Mouse (Mus musculus): ENCODE data around the gene Wbp2. TPM values are rescaled to one million over a fixed set of nuclear protein-coding genes. Genes with fewer than 3 reads are reported as not detected.

The Wbp2 gene
- 33.2 and 36.6 TPM in 2 replicates for polyA plus RNA-seq (2016; fragmentation: Nextera tagmentation; extraction: Ambion mirVana)

GRCm38 (mm10) chr11:116086258-116087193, at the start of gene Wbp2:
TSS of gene Wbp2 (minus strand) at chr11:116086995.
- Histone ChIP-seq H3K9me3 (no peaks in the 10 kb centered on the region), H3K27me3 (no peaks in the 10 kb centered on the region), H3K36me3 (peaks cover 30% of the 10 kb centered on the region), H3K4me2 (peak within 1 kb of the TSS; percentile 57), H3K4me1 (replicated peaks) (peaks cover 18% of the 10 kb centered on the region), H3K4me3 (replicated peaks) (peak within 1 kb of the TSS; percentile 51), H3K9ac (replicated peaks) (peak within 1 kb of the TSS; percentile 48), H3K27ac (peak within 1 kb of the TSS; percentile 60)
- 4% methylated on average over 37 of the region's 43 CpGs for WGBS
- ATAC-seq (ENCODE audit: insufficient number of reproducible peaks, insufficient read depth, low FRiP score, low TSS enrichment, low read depth): peak; percentile 94

DNA sequence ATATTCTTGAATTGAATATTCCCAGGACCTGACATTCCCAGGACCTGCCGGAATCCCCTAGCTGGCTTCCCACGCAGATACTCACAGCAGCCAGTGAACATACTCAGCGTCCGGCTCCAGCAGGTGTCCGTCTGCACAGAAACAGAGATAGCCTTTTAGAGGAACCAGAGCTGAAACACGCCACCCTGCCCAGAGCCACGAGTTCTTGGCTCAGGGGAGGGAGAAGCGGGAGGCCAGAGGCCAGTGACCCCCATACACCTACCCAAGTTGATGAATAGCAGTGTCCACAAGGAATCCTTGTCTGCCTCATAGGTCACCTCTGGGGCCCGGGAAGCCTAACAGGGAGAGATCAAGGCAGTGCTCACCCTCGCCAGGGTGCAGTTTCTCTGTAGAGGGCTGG, 47.4 kb upstream of the Wbp2 start:
- no peak for ATAC-seq (ENCODE audit: insufficient number of reproducible peaks, insufficient read depth, low FRiP score, low TSS enrichment, low read depth)
- H3K9me3 ChIP-seq: no peaks in the 10 kb centered on the region
- WGBS: 79% methylated on average over 10 of the region's 10 CpGs
- no peaks in the 10 kb centered on the region; the same call in none of the 2 replicates for H3K27me3 ChIP-seq
- H3K36me3 ChIP-seq: peaks cover 47% of the 10 kb centered on the region
- no peak overlapping the region for H3K4me2 ChIP-seq
- no peak overlapping the region for H3K4me3 ChIP-seq (replicated peaks)
- H3K27ac ChIP-seq: no peak overlapping the region
- H3K9ac ChIP-seq (replicated peaks): no peak overlapping the region
- H3K4me1 ChIP-seq (replicated peaks): peaks cover 42% of the 10 kb centered on the region

DNA sequence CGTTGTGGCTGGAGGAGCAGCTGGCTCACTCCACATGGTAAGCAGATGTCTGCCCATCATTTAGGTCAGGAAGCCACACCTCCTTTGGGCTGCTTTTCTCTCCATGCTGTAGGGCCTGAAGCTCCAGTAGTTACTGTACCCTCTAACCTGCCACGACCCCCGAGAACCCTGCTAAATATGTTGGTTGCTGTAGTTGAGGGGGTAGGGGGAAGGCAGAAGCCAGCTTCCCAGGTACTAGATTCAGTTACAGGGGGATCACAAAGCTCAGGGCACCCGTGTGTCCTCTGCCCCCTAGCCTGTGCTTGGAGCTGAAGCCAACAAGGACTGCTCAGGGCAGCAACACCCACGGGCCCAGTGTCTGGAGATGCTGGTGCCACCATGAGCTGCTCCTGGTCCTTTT, 46.7 kb upstream of the Wbp2 start:
- H3K4me1 ChIP-seq (replicated peaks): peaks cover 42% of the 10 kb centered on the region
- no peaks in the 10 kb centered on the region; the same call in none of the 2 replicates for H3K27me3 ChIP-seq
- no peak for ATAC-seq (ENCODE audit: insufficient number of reproducible peaks, insufficient read depth, low FRiP score, low TSS enrichment, low read depth)
- 54% methylated on average over 5 of the region's 5 CpGs for WGBS
- no peaks in the 10 kb centered on the region for H3K9me3 ChIP-seq
- no peak overlapping the region for H3K4me2 ChIP-seq
- no peak overlapping the region for H3K4me3 ChIP-seq (replicated peaks)
- peaks cover 48% of the 10 kb centered on the region for H3K36me3 ChIP-seq
- H3K27ac ChIP-seq: peak overlapping the region; percentile 12; the same call in 1 of the 2 replicates
- no peak overlapping the region for H3K9ac ChIP-seq (replicated peaks)

GRCm38 (mm10) chr11:116132366-116133333, 45.9 kb upstream of the Wbp2 start:
- Histone ChIP-seq H3K4me2 (no peak overlapping the region), H3K27me3 (no peaks in the 10 kb centered on the region; the same call in none of the 2 replicates), H3K4me3 (replicated peaks) (no peak overlapping the region), H3K9me3 (no peaks in the 10 kb centered on the region), H3K27ac (no peak overlapping the region), H3K9ac (replicated peaks) (no peak overlapping the region), H3K36me3 (peaks cover 48% of the 10 kb centered on the region), H3K4me1 (replicated peaks) (peaks cover 45% of the 10 kb centered on the region)
- ATAC-seq (ENCODE audit: insufficient number of reproducible peaks, insufficient read depth, low FRiP score, low TSS enrichment, low read depth): no peak
- WGBS: 81% methylated on average over 16 of the region's 16 CpGs

DNA sequence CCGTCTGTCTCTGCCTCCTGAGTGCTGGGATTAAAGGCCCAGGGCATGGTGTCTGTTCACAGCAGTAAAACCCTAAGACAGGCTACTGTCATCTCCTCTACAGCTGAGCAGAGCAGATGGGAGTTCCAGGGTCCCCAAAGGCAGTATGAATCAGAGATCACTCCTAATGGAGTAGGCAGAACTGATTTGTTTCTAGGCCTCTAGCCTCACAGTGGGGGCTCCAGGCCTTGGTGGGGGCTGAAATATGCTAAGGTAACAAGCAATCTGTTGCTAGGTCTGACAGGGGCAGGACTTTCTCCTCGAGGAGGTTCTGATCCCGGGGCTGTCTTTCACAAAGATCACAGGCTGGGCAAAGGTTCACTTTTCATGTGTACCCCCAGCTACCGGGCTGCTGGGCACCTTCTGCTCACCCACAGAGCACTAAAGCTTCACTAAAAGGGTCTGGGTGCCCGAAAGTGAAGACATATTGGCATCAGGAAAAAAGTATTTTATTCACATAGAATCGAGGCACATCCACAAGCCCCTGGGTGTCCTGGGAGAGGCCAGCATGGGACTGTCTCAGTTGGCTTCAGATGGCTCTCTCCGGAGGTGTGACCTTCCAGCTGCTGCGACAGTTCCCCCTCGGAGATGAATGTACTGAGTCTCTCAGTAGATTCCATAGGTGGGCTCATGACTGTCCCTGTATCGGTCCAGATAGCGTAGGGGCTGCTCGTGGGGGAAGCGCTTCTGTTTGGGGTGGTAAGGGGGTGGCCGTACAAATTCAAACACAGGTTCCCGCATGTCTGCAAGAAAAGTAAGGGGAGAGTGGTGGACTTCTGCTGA, 44.8 kb upstream of the Wbp2 start:
- Histone ChIP-seq H3K27ac (peak overlapping the region; percentile 85), H3K36me3 (peaks cover 48% of the 10 kb centered on the region), H3K4me3 (replicated peaks) (peak overlapping the region; percentile 57), H3K9me3 (no peaks in the 10 kb centered on the region), H3K4me2 (peak overlapping the region; percentile 73), H3K27me3 (no peaks in the 10 kb centered on the region; the same call in none of the 2 replicates), H3K9ac (replicated peaks) (peak overlapping the region; percentile 18; the same call in 1 of the 2 replicates), H3K4me1 (replicated peaks) (peaks cover 46% of the 10 kb centered on the region)
- ATAC-seq (ENCODE audit: insufficient number of reproducible peaks, insufficient read depth, low FRiP score, low TSS enrichment, low read depth): no peak
- 84% methylated on average over 15 of the region's 15 CpGs for WGBS

DNA sequence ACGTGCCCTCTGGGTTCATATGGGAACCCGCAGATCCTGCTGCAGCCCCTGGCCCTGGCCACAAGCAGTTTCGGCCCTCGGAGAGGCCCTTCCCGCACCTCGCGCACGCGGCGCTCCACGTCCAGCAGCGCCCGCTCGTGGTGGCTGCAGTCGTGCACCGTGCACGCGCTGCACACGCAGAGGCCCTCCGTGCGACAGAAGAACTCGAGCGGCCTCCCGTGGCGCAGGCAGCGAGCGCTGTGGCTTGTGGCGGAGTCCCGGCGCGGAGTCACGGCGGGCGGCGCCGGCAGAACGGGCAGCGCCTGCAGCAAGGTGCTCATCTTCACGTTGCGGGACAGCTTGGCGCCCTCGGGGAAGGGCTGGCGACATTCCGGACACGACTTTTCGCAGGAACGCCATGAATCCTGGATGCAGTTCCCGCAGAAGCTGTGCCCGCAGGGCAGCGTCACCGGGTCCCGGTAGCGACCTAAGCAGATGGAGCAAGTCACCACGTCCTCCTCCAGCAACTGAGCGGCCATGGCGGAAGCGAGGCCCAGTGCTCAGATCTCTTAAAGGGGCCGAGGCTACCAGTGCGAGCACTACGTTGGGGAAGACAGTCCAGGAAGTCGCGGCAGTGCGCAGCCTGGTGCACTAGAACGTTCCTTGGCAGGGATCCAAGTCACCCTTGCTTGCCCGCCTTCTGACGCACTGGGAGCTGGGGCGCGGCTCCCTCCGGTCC, 43.9 kb upstream of the Wbp2 start, which contains the start of gene Trim65:
TSS of gene Trim65 (minus strand) at position 641 of the 718 bp plus-strand sequence.
- Histone ChIP-seq H3K4me1 (replicated peaks) (peaks cover 49% of the 10 kb centered on the region), H3K4me2 (peak within 1 kb of the TSS; percentile 73), H3K4me3 (replicated peaks) (peak within 1 kb of the TSS; percentile 57), H3K36me3 (peaks cover 48% of the 10 kb centered on the region), H3K9ac (replicated peaks) (peak within 1 kb of the TSS; percentile 68), H3K27me3 (no peaks in the 10 kb centered on the region; the same call in none of the 2 replicates), H3K27ac (peak within 1 kb of the TSS; percentile 85), H3K9me3 (no peaks in the 10 kb centered on the region)
- 2% methylated on average over 69 of the region's 69 CpGs for WGBS
- ATAC-seq (ENCODE audit: insufficient number of reproducible peaks, insufficient read depth, low FRiP score, low TSS enrichment, low read depth): 0 out of 2 replicates have a peak, but pooled peaks have one; percentile 28

GRCm38 (mm10) chr11:116129993-116130487, 43.2 kb upstream of the Wbp2 start:
- H3K27ac ChIP-seq: peak overlapping the region; percentile 85
- peak overlapping the region; percentile 73 for H3K4me2 ChIP-seq
- no peaks in the 10 kb centered on the region; the same call in none of the 2 replicates for H3K27me3 ChIP-seq
- H3K36me3 ChIP-seq: peaks cover 48% of the 10 kb centered on the region
- peak overlapping the region; percentile 57 for H3K4me3 ChIP-seq (replicated peaks)
- 44% methylated on average over 8 of the region's 8 CpGs for WGBS
- peaks cover 49% of the 10 kb centered on the region for H3K4me1 ChIP-seq (replicated peaks)
- no peaks in the 10 kb centered on the region for H3K9me3 ChIP-seq
- peak overlapping the region; percentile 68 for H3K9ac ChIP-seq (replicated peaks)
- ATAC-seq (ENCODE audit: insufficient number of reproducible peaks, insufficient read depth, low FRiP score, low TSS enrichment, low read depth): 0 out of 2 replicates have a peak, but pooled peaks have one; percentile 12

GRCm38 (mm10) chr11:116129091-116129790, 42.4 kb upstream of the Wbp2 start:
- no peak overlapping the region for H3K27ac ChIP-seq
- peak overlapping the region; percentile 73; the same call in 1 of the 2 replicates for H3K4me2 ChIP-seq
- H3K4me1 ChIP-seq (replicated peaks): peaks cover 49% of the 10 kb centered on the region
- no peaks in the 10 kb centered on the region for H3K9me3 ChIP-seq
- 82% methylated on average over 9 of the region's 9 CpGs for WGBS
- H3K9ac ChIP-seq (replicated peaks): 0 out of 2 replicates have a peak overlapping the region, but pooled peaks have one; percentile 1
- peaks cover 40% of the 10 kb centered on the region for H3K36me3 ChIP-seq
- no peaks in the 10 kb centered on the region; the same call in none of the 2 replicates for H3K27me3 ChIP-seq
- no peak for ATAC-seq (ENCODE audit: insufficient number of reproducible peaks, insufficient read depth, low FRiP score, low TSS enrichment, low read depth)
- no peak overlapping the region for H3K4me3 ChIP-seq (replicated peaks)

DNA sequence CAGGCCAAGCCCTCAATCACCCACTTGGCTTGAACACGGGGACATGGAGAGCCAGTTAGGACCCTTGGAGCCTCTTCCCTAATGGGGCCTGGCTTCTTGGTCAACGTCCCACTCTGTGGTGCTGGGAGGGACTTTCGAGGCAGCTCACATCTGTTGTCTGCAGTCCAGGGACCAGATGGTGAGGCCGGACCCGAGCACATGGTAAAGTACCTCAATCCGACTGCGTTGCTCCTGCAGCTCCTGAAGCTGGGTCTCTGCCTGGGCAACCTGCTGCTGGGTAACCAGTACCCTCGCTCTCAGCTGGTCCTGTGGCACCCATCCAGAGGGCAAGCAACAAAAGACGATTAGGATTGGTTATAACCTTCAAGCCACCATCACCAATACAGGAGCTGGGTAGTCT, 41.2 kb upstream of the Wbp2 start:
- no peak for ATAC-seq (ENCODE audit: insufficient number of reproducible peaks, insufficient read depth, low FRiP score, low TSS enrichment, low read depth)
- WGBS: 68% methylated on average over 9 of the region's 9 CpGs
- peak overlapping the region; percentile 49 for H3K4me2 ChIP-seq
- H3K4me3 ChIP-seq (replicated peaks): no peak overlapping the region; the same call in 1 of the 2 replicates
- peak overlapping the region; percentile 50; the same call in 1 of the 2 replicates for H3K27ac ChIP-seq
- peak overlapping the region; percentile 44 for H3K9ac ChIP-seq (replicated peaks)
- no peaks in the 10 kb centered on the region; the same call in none of the 2 replicates for H3K27me3 ChIP-seq
- H3K9me3 ChIP-seq: no peaks in the 10 kb centered on the region
- H3K4me1 ChIP-seq (replicated peaks): peaks cover 41% of the 10 kb centered on the region
- H3K36me3 ChIP-seq: peaks cover 29% of the 10 kb centered on the region
